ENCODE assay signal across 13 mouse cellular contexts in genomic region chr1:7313468-7313867, GRCm38 (mm10).
A peak's percentile ranks its signal among the peaks of the same experiment; 100 is the strongest.
DNase-seq lines count a peak whose midpoint lies in the region; ATAC-seq and TF ChIP-seq lines count a peak whose summit lies in the region.
"Had no signal": no experiment of that assay in that cellular context is flagged by ENCODE, and none has a peak within 500 bp of the region (broad histone marks: within the 10 kb centered on the region; RNA-seq: fewer than 3 reads in every experiment).

No protein-coding gene starts in this region.

- H3K4me2 ChIP-seq in midbrain, embryonic 13.5 days (replicated peaks), result no peak overlapping the region
- no peak overlapping the region for H3K4me2 ChIP-seq in midbrain, embryonic 15.5 days
- H3K4me2 ChIP-seq in hindbrain, embryonic 12.5 days (replicated peaks), result no peak overlapping the region
- no peak overlapping the region for H3K4me2 ChIP-seq in liver, postnatal 0 days (ENCODE audit: low read depth, low read length)

- TF ChIP-seq CTCF in liver, postnatal 0 days (IDR thresholded peaks at IDR 0.05; ENCODE audit: low read depth), result no peak
- TF ChIP-seq CTCF in layer of hippocampus, adult 2 months (conservative IDR thresholded peaks at IDR 0.05), result no peak

- no peak overlapping the region for H3K4me3 ChIP-seq in midbrain, embryonic 13.5 days (replicated peaks)
- H3K4me3 ChIP-seq in midbrain, embryonic 15.5 days, result no peak overlapping the region
- H3K4me3 ChIP-seq in hindbrain, embryonic 12.5 days, result no peak overlapping the region
- no peak overlapping the region for H3K4me3 ChIP-seq in liver, postnatal 0 days (ENCODE audit: low read depth, low read length)
- H3K4me3 ChIP-seq in layer of hippocampus, adult 2 months, result no peak overlapping the region
- H3K4me3 ChIP-seq: megakaryocyte, embryonic 14.5 days had no signal

- ATAC-seq in midbrain, embryonic 13.5 days, result peak; percentile 62
- ATAC-seq in midbrain, embryonic 15.5 days (replicated peaks), result no peak; the same call in 1 of the 2 replicates
- ATAC-seq in hindbrain, embryonic 12.5 days (ENCODE audit: low FRiP score), result peak; percentile 91
- ATAC-seq in liver, postnatal 0 days, result no peak

- H3K27me3 ChIP-seq in midbrain, embryonic 13.5 days, result no peaks in the 10 kb centered on the region
- no peaks in the 10 kb centered on the region for H3K27me3 ChIP-seq in midbrain, embryonic 15.5 days (replicated peaks)
- H3K27me3 ChIP-seq in hindbrain, embryonic 12.5 days, result 0 out of 2 replicates have a peak, but pooled peaks cover 3% of the 10 kb centered on the region
- H3K27me3 ChIP-seq in liver, postnatal 0 days (ENCODE audit: insufficient read depth, low read length), result no peaks in the 10 kb centered on the region

- H3K4me1 ChIP-seq in midbrain, embryonic 13.5 days (replicated peaks), result peaks cover 4% of the 10 kb centered on the region
- H3K4me1 ChIP-seq in midbrain, embryonic 15.5 days, result no peaks in the 10 kb centered on the region
- peaks cover 12% of the 10 kb centered on the region for H3K4me1 ChIP-seq in hindbrain, embryonic 12.5 days
- no peaks in the 10 kb centered on the region for H3K4me1 ChIP-seq in liver, postnatal 0 days (ENCODE audit: insufficient read depth)

- no peak overlapping the region for H3K9ac ChIP-seq in midbrain, embryonic 13.5 days (replicated peaks)
- H3K9ac ChIP-seq in midbrain, embryonic 15.5 days, result no peak overlapping the region
- H3K9ac ChIP-seq in hindbrain, embryonic 12.5 days, result no peak overlapping the region
- H3K9ac ChIP-seq in liver, postnatal 0 days (replicated peaks), result no peak overlapping the region

- TF ChIP-seq EP300 in liver, postnatal 0 days (IDR thresholded peaks at IDR 0.05; ENCODE audit: low read depth), result no peak

- WGBS in midbrain, embryonic 13.5 days, result 43% methylated on average over 3 of the region's 3 CpGs
- 47% methylated on average over 3 of the region's 3 CpGs for WGBS in midbrain, embryonic 15.5 days
- 18% methylated on average over 3 of the region's 3 CpGs for WGBS in hindbrain, embryonic 12.5 days
- 74% methylated on average over 3 of the region's 3 CpGs for WGBS in liver, postnatal 0 days (ENCODE audit: insufficient replicate concordance)

- no peak overlapping the region for H3K27ac ChIP-seq in midbrain, embryonic 13.5 days
- no peak overlapping the region for H3K27ac ChIP-seq in midbrain, embryonic 15.5 days
- H3K27ac ChIP-seq in hindbrain, embryonic 12.5 days, result no peak overlapping the region
- H3K27ac ChIP-seq in liver, postnatal 0 days (ENCODE audit: low read depth), result no peak overlapping the region
- no peak overlapping the region for H3K27ac ChIP-seq in layer of hippocampus, adult 2 months

- peak; percentile 30 for DNase-seq in embryo, embryonic 11.5 days (ENCODE audit: low read depth, low spot score)
- DNase-seq in liver, postnatal 0 days, result no peak
- no peak for DNase-seq in kidney, adult 18-20 months
- no peak for DNase-seq in layer of hippocampus, adult 2 months (ENCODE audit: low spot score in 2 of 2)
- DNase-seq: adrenal gland, postnatal 36 days; cerebellum, adult 2 months; heart, postnatal 4 days; kidney, adult 9 months; lung, adult 18-20 months had no signal

- H3K36me3 ChIP-seq in midbrain, embryonic 13.5 days, result no peaks in the 10 kb centered on the region
- no peaks in the 10 kb centered on the region for H3K36me3 ChIP-seq in midbrain, embryonic 15.5 days (replicated peaks)
- no peaks in the 10 kb centered on the region for H3K36me3 ChIP-seq in hindbrain, embryonic 12.5 days
- H3K36me3 ChIP-seq in liver, postnatal 0 days (replicated peaks; ENCODE audit: insufficient read depth, low read length), result no peaks in the 10 kb centered on the region

- H3K9me3 ChIP-seq in midbrain, embryonic 13.5 days, result no peaks in the 10 kb centered on the region
- H3K9me3 ChIP-seq in midbrain, embryonic 15.5 days, result no peaks in the 10 kb centered on the region
- H3K9me3 ChIP-seq in hindbrain, embryonic 12.5 days (replicated peaks), result no peaks in the 10 kb centered on the region
- H3K9me3 ChIP-seq in liver, postnatal 0 days (ENCODE audit: low read length), result no peaks in the 10 kb centered on the region

Comparison
In these comparisons a context has a peak if more than half of its experiments do, and no peak if none do; other contexts are left out.
1. ATAC-seq: peak in midbrain, embryonic 13.5 days (single experiment) and hindbrain, embryonic 12.5 days (single experiment); none in midbrain, embryonic 15.5 days (single experiment) and liver, postnatal 0 days (single experiment).